Mouse (Mus musculus): ENCODE results near the gene Arf3.
A peak's percentile ranks its signal among the peaks of the same experiment; 100 is the strongest.
"Not testable (repeated sequence)": the region's sequence is repeated elsewhere in the genome, so short reads cannot be mapped to it uniquely, and the experiment has no call there.

Arf3 gene

GRCm38 (mm10) chr15:98753021-98753423, 10.0 kb downstream of the Arf3 start:
- DNase-seq, result no peak

- no peak for DNase-seq
Observed at GRCm38 (mm10) chr15:98749093-98749492, 13.9 kb downstream of the Arf3 start.

GRCm38 (mm10) chr15:98747296-98747695, 15.7 kb downstream of the Arf3 start:
- DNase-seq, result peak; percentile 30

GRCm38 (mm10) chr15:98746344-98746965, 16.6 kb downstream of the Arf3 start:
- no peak for DNase-seq

- DNase-seq, result not testable (repeated sequence)
Observed at GRCm38 (mm10) chr15:98743863-98744262, 19.2 kb downstream of the Arf3 start.

- DNase-seq, result no peak
Observed at GRCm38 (mm10) chr15:98742766-98743428, 20.1 kb downstream of the Arf3 start.

- DNase-seq, result no peak
Observed at GRCm38 (mm10) chr15:98740219-98740618, 22.8 kb downstream of the Arf3 start.

GRCm38 (mm10) chr15:98738796-98739195, 24.2 kb downstream of the Arf3 start:
- DNase-seq, result no peak

GRCm38 (mm10) chr15:98737881-98738280, 25.1 kb downstream of the Arf3 start:
- DNase-seq, result peak; percentile 60

- peak; percentile 43 for DNase-seq
Observed at GRCm38 (mm10) chr15:98736521-98736920, 26.5 kb downstream of the Arf3 start.

- peak; percentile 36 for DNase-seq
Observed at GRCm38 (mm10) chr15:98733976-98734566, 28.9 kb downstream of the Arf3 start.

GRCm38 (mm10) chr15:98733370-98733769, 29.6 kb downstream of the Arf3 start:
- DNase-seq, result no peak

GRCm38 (mm10) chr15:98732006-98732531, 30.9 kb downstream of the Arf3 start:
- DNase-seq, result no peak

- no peak for DNase-seq
Observed at GRCm38 (mm10) chr15:98730790-98731189, 32.2 kb downstream of the Arf3 start.

GRCm38 (mm10) chr15:98729791-98730545, 33.0 kb downstream of the Arf3 start:
- no peak for DNase-seq

GRCm38 (mm10) chr15:98728366-98728765, 34.6 kb downstream of the Arf3 start:
- peak; percentile 60 for DNase-seq

GRCm38 (mm10) chr15:98727443-98728321, 35.3 kb downstream of the Arf3 start, which contains the start of gene Fkbp11:
Gene Fkbp11, minus strand, starts transcription at chr15:98728198.
- DNase-seq, result peak; percentile 81

GRCm38 (mm10) chr15:98726746-98727145, 36.3 kb downstream of the Arf3 start:
- no peak for DNase-seq

GRCm38 (mm10) chr15:98726079-98726478, 36.9 kb downstream of the Arf3 start:
- no peak for DNase-seq

GRCm38 (mm10) chr15:98724441-98724840, 38.6 kb downstream of the Arf3 start:
- DNase-seq, result no peak

- peak; percentile 47 for DNase-seq
Observed at GRCm38 (mm10) chr15:98722854-98723253, 40.2 kb downstream of the Arf3 start.

GRCm38 (mm10) chr15:98722191-98722590, 40.8 kb downstream of the Arf3 start:
- no peak for DNase-seq
